Mouse (Mus musculus): ENCODE measurements around the gene Stat4.
"Not testable (repeated sequence)": the region's sequence is repeated elsewhere in the genome, so short reads cannot be mapped to it uniquely, and the experiment has no call there.

Stat4 gene

DNA sequence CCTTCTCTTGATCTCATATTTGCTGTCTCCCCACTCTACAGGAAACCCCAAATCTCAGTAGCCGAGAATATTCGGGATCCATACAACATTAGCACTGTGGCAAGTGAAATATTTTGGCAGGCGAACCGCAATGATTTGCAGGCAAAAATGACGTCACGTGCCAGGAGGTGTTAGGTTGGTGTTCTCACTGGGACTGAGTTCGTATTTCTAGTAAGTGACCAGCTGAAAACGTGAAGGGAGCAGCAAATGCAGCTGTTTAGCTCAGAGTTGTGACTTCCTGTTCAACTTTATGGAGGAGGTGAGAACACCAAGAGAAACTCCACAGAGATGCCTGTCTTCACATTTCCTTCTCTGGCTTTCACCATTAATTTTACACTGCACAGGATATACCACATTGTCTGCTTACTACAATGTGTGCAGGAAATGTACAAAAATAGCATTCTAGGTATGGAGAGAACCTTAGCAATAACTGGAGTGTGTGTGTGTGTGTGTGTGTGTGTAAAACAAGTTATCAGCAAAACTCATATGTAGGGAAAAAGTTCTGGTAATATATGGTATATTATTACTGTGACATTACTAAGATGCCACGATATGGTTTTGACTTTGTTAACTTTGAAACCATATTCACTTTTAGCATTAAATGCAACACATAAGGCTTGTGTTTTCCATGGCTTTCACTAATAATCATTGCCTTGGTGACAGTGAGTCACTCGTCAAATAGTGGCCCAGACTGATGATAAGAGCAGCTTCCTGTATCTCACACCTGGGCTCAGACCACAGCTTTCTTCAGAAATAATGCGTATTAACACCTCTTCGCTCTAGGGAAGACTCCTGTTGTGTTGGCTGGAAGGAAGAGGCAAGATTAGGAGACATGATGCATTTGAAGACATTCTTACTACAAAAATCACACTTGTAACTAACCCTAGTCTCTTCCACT, 48.1 kb downstream of the Stat4 start:
- DNase-seq: no peak

GRCm38 (mm10) chr1:52039151-52039550, 52.2 kb downstream of the Stat4 start:
- peak; percentile 16 for DNase-seq

- no peak for DNase-seq
Measured at GRCm38 (mm10) chr1:52039626-52040025, 52.7 kb downstream of the Stat4 start.

GRCm38 (mm10) chr1:52040366-52041061, 53.6 kb downstream of the Stat4 start:
- no peak for DNase-seq

- no peak for DNase-seq
Measured at GRCm38 (mm10) chr1:52043191-52043590, 56.2 kb downstream of the Stat4 start.

DNA sequence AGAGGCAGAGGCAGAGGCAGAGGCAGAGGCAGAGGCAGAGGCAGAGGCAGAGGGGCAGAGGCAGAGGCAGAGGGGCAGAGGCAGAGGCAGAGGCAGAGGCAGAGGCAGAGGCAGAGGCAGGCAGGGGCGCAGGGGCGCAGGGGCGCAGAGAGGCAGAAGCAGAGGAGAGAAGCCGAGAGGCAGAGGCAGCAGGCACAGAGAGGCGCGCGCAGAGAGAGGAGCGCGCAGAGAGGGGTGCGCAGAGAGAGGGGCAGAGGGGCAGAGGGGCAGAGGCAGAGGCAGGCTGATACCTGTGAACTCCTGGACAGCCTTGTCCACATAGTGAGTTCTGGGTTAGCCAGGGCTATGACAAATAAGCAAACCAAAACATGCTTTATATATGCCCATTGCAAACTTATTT, 59.9 kb downstream of the Stat4 start:
- not testable (repeated sequence) for DNase-seq

DNA sequence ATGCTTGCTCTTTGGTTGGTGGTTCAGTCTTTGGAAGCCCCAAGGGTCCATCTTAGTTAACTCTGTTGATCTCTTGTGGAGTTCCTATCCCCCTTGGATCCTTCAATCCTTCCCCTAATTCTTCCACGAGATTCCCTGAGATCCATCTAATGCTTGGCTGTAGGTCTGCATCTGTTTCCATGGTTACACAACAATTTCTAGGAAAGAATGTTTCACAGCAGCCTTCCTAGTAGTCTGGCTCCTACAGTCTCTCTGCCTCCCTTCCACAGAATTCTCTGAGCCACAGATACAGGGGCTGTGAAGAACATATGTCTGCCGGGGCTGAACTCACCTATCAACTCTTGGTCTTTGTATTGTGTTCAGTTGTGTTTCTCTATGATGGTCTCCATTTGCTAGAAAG, 61.8 kb downstream of the Stat4 start:
- DNase-seq: no peak

GRCm38 (mm10) chr1:52049827-52050226, 62.9 kb downstream of the Stat4 start:
- no peak for DNase-seq

DNA sequence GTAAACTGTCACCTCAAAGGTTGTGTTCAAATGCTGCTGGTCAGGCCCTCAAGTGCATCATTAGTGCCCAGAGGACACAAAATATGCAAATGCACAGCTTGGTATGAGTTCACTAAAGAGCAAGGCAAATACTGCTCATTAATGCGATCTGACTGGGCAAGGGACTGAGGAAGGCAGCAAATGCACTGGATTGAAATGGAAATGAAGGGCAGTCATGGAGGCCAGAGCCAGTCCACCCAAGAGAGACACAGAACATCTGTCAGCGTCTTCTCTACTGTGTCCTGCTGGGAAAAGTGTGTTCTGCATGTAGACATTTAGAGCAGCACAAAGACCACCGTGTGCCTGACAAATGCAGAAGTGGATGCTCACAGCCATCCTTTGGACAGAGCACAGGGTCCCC, 64.6 kb downstream of the Stat4 start:
- DNase-seq: no peak

GRCm38 (mm10) chr1:52052910-52053309, 66.0 kb downstream of the Stat4 start:
- DNase-seq: no peak

DNA sequence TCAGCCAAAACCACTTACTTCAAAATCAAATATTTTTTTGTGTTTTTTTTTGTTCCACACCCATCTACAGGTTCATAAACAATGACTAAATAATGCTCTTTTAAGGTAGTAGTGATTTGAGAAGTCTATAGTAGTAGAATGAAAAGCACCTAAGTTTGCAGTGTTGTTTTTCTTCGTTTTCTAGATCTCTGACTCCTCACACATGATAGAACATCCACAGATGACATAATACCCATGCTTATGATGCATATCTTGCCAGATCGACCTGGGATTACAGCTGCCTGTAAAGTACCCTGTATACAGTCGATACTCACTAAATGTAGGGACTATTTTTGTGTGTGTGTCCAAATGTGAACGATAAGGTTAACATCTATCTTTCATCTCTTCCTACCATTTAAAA, 69.0 kb downstream of the Stat4 start:
- no peak for DNase-seq

DNA sequence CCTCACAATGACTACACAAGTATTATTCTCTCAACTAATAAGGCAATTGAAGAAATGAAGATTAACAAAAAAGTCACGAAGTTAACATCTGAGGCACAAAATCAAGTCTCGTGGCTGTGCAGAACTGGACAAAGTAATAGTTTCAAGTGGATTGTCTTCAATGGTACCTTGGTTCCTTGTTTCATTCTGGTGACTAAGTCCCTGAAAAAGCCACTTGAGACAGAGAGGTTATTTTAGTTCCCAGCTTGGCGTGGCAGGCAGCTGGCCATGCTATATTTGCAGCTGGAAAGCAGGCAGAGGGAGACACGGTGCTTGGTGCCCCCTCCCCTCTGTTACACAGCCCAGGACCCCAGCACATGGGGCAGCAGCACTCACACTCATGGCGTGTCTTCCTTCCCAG, 70.2 kb downstream of the Stat4 start:
- DNase-seq: no peak

GRCm38 (mm10) chr1:52066276-52066675, 79.3 kb downstream of the Stat4 start:
- DNase-seq: no peak

DNA sequence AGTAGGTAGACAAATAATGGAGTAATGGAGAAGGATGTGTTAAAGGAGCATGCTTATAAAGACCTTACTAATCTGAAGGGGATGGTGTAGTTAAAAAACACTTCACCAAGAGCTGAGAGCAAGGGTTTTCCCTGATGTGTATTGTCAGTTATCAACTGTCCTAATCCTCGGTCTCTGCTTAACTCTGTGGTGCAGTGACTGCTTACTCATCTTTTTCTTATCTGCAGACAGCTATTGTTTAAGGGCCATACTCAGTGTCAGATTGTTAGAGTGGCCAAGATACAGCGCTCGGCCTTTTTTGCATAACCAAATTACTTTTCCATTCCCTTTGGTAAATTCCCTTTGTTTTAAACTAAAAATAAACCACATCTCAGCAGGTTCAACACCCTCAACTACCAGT, 79.7 kb downstream of the Stat4 start:
- no peak for DNase-seq

DNA sequence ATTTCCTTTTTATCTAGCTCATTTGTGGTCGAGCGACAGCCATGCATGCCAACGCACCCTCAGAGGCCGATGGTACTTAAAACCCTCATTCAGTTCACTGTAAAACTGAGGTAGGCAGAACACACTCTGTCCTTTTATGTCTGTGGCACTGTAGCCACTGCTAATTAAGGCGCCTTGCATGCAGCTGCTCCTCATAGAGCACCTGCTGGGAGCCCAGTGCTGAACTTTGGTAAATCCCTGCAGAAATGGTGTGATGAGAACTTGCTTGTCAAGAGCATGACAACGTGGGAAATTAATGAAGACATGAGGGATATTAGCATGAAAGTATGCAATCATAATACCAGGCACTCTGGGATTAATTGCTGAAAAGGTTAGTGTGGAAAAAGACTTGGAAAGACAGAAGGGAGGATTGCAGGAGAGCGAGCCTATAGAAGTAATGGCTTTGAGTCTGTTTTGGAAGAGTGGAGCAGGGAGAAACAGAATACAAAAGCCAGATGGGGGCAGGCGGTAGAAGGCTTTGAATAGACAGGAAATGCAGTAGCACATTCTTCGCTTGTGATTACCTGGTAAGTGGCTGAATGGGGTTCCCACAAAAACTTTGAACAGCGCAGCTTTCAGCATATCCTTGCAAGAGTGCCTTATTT, 92.9 kb downstream of the Stat4 start:
- DNase-seq: no peak

- no peak for DNase-seq
Measured at GRCm38 (mm10) chr1:52080375-52080774, 93.4 kb downstream of the Stat4 start.

GRCm38 (mm10) chr1:52086236-52086635, 99.3 kb downstream of the Stat4 start:
- no peak for DNase-seq

- no peak for DNase-seq
Measured at GRCm38 (mm10) chr1:52087128-52087527, 100.2 kb downstream of the Stat4 start.

- no peak for DNase-seq
Measured at GRCm38 (mm10) chr1:52088634-52089033, 101.7 kb downstream of the Stat4 start.

- peak; percentile 29 for DNase-seq
Measured at GRCm38 (mm10) chr1:52098618-52099232, 111.8 kb downstream of the Stat4 start.

DNA sequence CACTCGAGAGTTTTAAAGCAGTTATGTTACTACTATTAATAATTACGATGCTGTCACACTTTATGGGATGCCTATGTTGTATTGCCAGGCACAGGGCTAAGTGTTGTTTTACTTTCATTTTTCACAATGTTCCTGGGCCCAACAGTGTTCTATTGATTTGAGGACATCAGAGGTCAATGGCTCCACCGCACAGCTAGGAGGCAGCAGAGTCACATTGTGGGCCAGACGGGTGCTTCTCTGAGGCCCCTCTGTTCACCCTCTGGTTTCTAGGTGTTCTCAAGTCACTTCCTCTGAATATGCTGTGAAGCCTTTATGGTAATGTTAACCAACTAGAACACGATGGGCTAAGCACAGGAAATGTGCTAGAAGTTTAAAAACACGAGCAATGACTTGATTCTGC, 113.5 kb downstream of the Stat4 start:
- no peak for DNase-seq

DNA sequence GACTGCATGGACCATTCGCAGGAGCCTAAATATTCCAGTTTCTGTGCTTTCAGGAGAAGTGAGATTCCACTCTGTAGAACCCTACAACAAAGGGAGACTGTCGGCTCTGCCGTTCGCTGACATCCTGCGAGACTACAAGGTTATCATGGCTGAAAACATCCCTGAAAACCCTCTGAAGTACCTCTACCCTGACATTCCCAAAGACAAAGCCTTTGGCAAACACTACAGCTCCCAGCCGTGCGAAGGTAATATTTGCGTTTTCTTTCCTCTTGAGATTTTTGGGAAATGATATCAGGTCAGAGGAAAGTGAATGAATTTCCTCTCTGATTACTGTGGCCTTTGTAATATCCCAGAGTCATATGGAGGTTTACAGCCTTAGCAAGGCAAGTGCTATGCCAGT, 115.8 kb downstream of the Stat4 start:
- DNase-seq: no peak

DNA sequence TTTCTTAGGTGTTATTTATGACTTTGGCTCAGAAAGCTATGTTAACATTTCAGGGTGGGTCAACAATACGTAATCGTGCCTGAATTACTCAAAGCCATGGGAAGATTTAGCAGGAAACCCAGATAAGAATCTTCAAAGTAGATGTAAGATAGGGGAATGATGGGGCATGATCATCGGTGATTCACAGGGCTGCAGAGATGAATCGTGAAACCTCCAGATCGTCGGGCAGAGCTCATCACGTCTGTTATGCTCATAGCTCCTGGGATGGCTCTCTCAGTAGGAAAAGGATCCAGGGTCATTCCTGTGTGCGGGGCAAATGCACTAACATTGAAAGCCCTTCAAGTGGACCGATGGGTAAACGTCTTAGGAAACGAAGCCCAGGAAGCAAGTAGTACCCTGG, 120.3 kb downstream of the Stat4 start:
- DNase-seq: no peak
